In genomic region chr15:103034807-103035547, GRCm38 (mm10) we compare ENCODE assay signal across 9 mouse cellular contexts. TPM values are rescaled to one million over a fixed set of nuclear protein-coding genes. Genes with fewer than 3 reads are reported as not detected.
DNase-seq lines count a peak whose midpoint lies in the region; ATAC-seq and TF ChIP-seq lines count a peak whose summit lies in the region.
"Had no signal": no experiment of that assay in that cellular context is flagged by ENCODE, and none has a peak within 500 bp of the region (broad histone marks: within the 10 kb centered on the region; RNA-seq: fewer than 3 reads in every experiment).

No protein-coding gene starts in this region.

- no peak for DNase-seq in heart, embryonic 10.5 days (ENCODE audit: low spot score)
- no peak for DNase-seq in heart, adult 9 months (ENCODE audit: low spot score in 2 of 2)
- no peak for DNase-seq in ES-E14 (ENCODE audit: low read depth, low spot score)
- no peak for DNase-seq in forebrain, postnatal 0 days
- no peak for DNase-seq in right cerebral cortex, postnatal 25 days
- DNase-seq in layer of hippocampus, postnatal 36 days, result no peak
- no peak for DNase-seq in cerebellum, postnatal 14 days

- H3K4me1 ChIP-seq in heart, embryonic 10.5 days, result peaks cover 10% of the 10 kb centered on the region
- 0 out of 4 replicates have a peak, but pooled peaks cover 0 to 2% of the 10 kb centered on the region in 2 experiments for H3K4me1 ChIP-seq in ES-E14 (ENCODE audit: control insufficient read depth in 2 of 2, insufficient read depth in 2 of 2, low read length in 2 of 2, poor library complexity in 1 of 2)
- H3K4me1 ChIP-seq in forebrain, postnatal 0 days (ENCODE audit: insufficient read depth), result no peaks in the 10 kb centered on the region
- H3K4me1 ChIP-seq in liver, embryonic 15.5 days (replicated peaks), result no peaks in the 10 kb centered on the region

- peaks cover 99% of the 10 kb centered on the region for H3K27me3 ChIP-seq in heart, embryonic 10.5 days (ENCODE audit: insufficient read depth, poor library complexity, severe bottlenecking)
- H3K27me3 ChIP-seq in forebrain, postnatal 0 days (ENCODE audit: insufficient read depth, low read length), result peaks cover 98% of the 10 kb centered on the region
- peaks cover 99% of the 10 kb centered on the region for H3K27me3 ChIP-seq in liver, embryonic 15.5 days

- H3K4me2 ChIP-seq in forebrain, postnatal 0 days (ENCODE audit: low read depth), result no peak overlapping the region
- H3K4me2 ChIP-seq in liver, embryonic 15.5 days, result no peak overlapping the region; the same call in 1 of the 2 replicates

- under 1% methylated on average over 34 of the region's 34 CpGs for WGBS in heart, embryonic 10.5 days
- WGBS in forebrain, postnatal 0 days, result 1% methylated on average over 33 of the region's 34 CpGs
- under 1% methylated on average over 34 of the region's 34 CpGs for WGBS in liver, embryonic 15.5 days (ENCODE audit: insufficient replicate concordance)

- in situ Hi-C loops in ES-E14 (cut with MboI; ENCODE audit: low sequenced_read_pairs in 2 of 2, unreplicated experiment in 2 of 2), result no loop called here

- peak overlapping the region; percentile 77 for H3K27ac ChIP-seq in heart, embryonic 10.5 days
- no peak overlapping the region for H3K27ac ChIP-seq in ES-E14 (ENCODE audit: insufficient read depth, low read depth, low read length, poor library complexity, severe bottlenecking)
- no peak overlapping the region for H3K27ac ChIP-seq in forebrain, postnatal 0 days (ENCODE audit: low read depth, low read length)
- H3K27ac ChIP-seq in liver, embryonic 15.5 days (replicated peaks), result no peak overlapping the region
- H3K27ac ChIP-seq: macrophage had no signal

- H3K36me3 ChIP-seq in heart, embryonic 10.5 days, result no peaks in the 10 kb centered on the region
- H3K36me3 ChIP-seq in ES-E14 (ENCODE audit: control insufficient read depth, insufficient read depth, low read length, poor library complexity, severe bottlenecking), result no peaks in the 10 kb centered on the region
- no peaks in the 10 kb centered on the region for H3K36me3 ChIP-seq in forebrain, postnatal 0 days (ENCODE audit: insufficient read depth)
- H3K36me3 ChIP-seq in liver, embryonic 15.5 days (replicated peaks), result no peaks in the 10 kb centered on the region

- H3K9me3 ChIP-seq in heart, embryonic 10.5 days, result no peaks in the 10 kb centered on the region
- H3K9me3 ChIP-seq in ES-E14 (ENCODE audit: control insufficient read depth, insufficient read depth, low read depth, low read length), result no peaks in the 10 kb centered on the region
- no peaks in the 10 kb centered on the region for H3K9me3 ChIP-seq in forebrain, postnatal 0 days (ENCODE audit: low read length)
- no peaks in the 10 kb centered on the region for H3K9me3 ChIP-seq in liver, embryonic 15.5 days (replicated peaks)

- peak overlapping the region; percentile 9; the same call in 1 of the 2 replicates for H3K9ac ChIP-seq in ES-E14 (ENCODE audit: insufficient read depth, low read depth, low read length, poor library complexity, severe bottlenecking)
- no peak overlapping the region for H3K9ac ChIP-seq in forebrain, postnatal 0 days
- H3K9ac ChIP-seq in liver, embryonic 15.5 days, result no peak overlapping the region

- no peak for ATAC-seq in forebrain, postnatal 0 days
- ATAC-seq in liver, embryonic 15.5 days (ENCODE audit: insufficient read depth), result no peak

- TF ChIP-seq CTCF in forebrain, postnatal 0 days (IDR thresholded peaks at IDR 0.05; ENCODE audit: low read depth), result no peak

- peak overlapping the region; percentile 54 for H3K4me3 ChIP-seq in heart, embryonic 10.5 days
- peak overlapping the region; percentile 45 to 57 for H3K4me3 ChIP-seq in ES-E14 (ENCODE audit: insufficient read depth in 1 of 2, low read depth in 1 of 2, low read length in 2 of 2, poor library complexity in 1 of 2, severe bottlenecking in 1 of 2)
- H3K4me3 ChIP-seq in forebrain, postnatal 0 days (ENCODE audit: low read depth, low read length), result 0 out of 2 replicates have a peak overlapping the region, but pooled peaks have one; percentile 2
- H3K4me3 ChIP-seq in liver, embryonic 15.5 days (replicated peaks), result peak overlapping the region; percentile 21

TF ChIP-seq in ES-E14, 5 proteins besides CTCF, POLR2A, EP300 and RAD21:
- TF ChIP-seq ZC3H11A (IDR thresholded peaks at IDR 0.05; ENCODE audit: borderline replicate concordance, low read depth, low read length), result no peak
- no peak for TF ChIP-seq ZNF384 (IDR thresholded peaks at IDR 0.05; ENCODE audit: low read depth, low read length)
- no peak for TF ChIP-seq HCFC1 (IDR thresholded peaks at IDR 0.05; ENCODE audit: borderline replicate concordance, insufficient read depth, low read length)
- no peak for TF ChIP-seq MAFK (IDR thresholded peaks at IDR 0.05; ENCODE audit: insufficient read depth, low read depth, low read length)
- no peak for TF ChIP-seq CHD2 (IDR thresholded peaks at IDR 0.05; ENCODE audit: low read depth, low read length)

RNA-seq across cellular contexts. Expression of gene Hoxc4, which starts 16.2 kb away (rescaled TPM):
- 0.81 and 6.6 TPM in 2 replicates for polyA plus RNA-seq in heart, embryonic 10.5 days (2016; fragmentation: Nextera tagmentation; extraction: Ambion mirVana)
- total RNA-seq in ES-E14 (2012; rRNA removed), result 0.31 TPM in 1 of 2 replicates, not detected in the other
- not detected in 2 replicates for total RNA-seq in forebrain, postnatal 0 days (2014; rRNA removed)
- not detected in 2 replicates for polyA plus RNA-seq in forebrain, postnatal 0 days (2015; fragmentation: Nextera tagmentation; extraction: Ambion mirVana)
- polyA plus RNA-seq in liver, embryonic 15.5 days (2015; fragmentation: Nextera tagmentation; extraction: Ambion mirVana), result 0.15 and 0.26 TPM in 2 replicates
- not detected for total RNA-seq in layer of hippocampus, postnatal 36 days (2021)
- polyA plus RNA-seq: macrophage had no signal

RNA-seq across cellular contexts. Expression of gene Hoxc6, which starts 36.9 kb away (rescaled TPM):
- 0.23 and 1.8 TPM in 2 replicates for polyA plus RNA-seq in heart, embryonic 10.5 days (2016; fragmentation: Nextera tagmentation; extraction: Ambion mirVana)
- total RNA-seq in ES-E14 (2012; rRNA removed), result 0.32 and 0.58 TPM in 2 replicates
- total RNA-seq in forebrain, postnatal 0 days (2014; rRNA removed), result not detected in 2 replicates
- not detected in 2 replicates for polyA plus RNA-seq in forebrain, postnatal 0 days (2015; fragmentation: Nextera tagmentation; extraction: Ambion mirVana)
- polyA plus RNA-seq in liver, embryonic 15.5 days (2015; fragmentation: Nextera tagmentation; extraction: Ambion mirVana), result 0.09 TPM in 1 of 2 replicates, not detected in the other
- not detected for total RNA-seq in layer of hippocampus, postnatal 36 days (2021)
- polyA plus RNA-seq: macrophage had no signal

RNA-seq across cellular contexts. Expression of gene Hoxc8, which starts 44.6 kb away (rescaled TPM):
- 0.06 and 1.7 TPM in 2 replicates for polyA plus RNA-seq in heart, embryonic 10.5 days (2016; fragmentation: Nextera tagmentation; extraction: Ambion mirVana)
- 0.22 TPM in 1 of 2 replicates, not detected in the other for total RNA-seq in ES-E14 (2012; rRNA removed)
- total RNA-seq in forebrain, postnatal 0 days (2014; rRNA removed), result not detected in 2 replicates
- not detected in 2 replicates for polyA plus RNA-seq in forebrain, postnatal 0 days (2015; fragmentation: Nextera tagmentation; extraction: Ambion mirVana)
- polyA plus RNA-seq in liver, embryonic 15.5 days (2015; fragmentation: Nextera tagmentation; extraction: Ambion mirVana), result 0.03 TPM in 1 of 2 replicates, not detected in the other
- total RNA-seq in layer of hippocampus, postnatal 36 days (2021), result not detected
- polyA plus RNA-seq: macrophage had no signal

RNA-seq across cellular contexts. Expression of gene Hoxc9, which starts 58.7 kb away (rescaled TPM):
- polyA plus RNA-seq in heart, embryonic 10.5 days (2016; fragmentation: Nextera tagmentation; extraction: Ambion mirVana), result 0.49 TPM in 1 of 2 replicates, not detected in the other
- 0.54 TPM in 1 of 2 replicates, not detected in the other for total RNA-seq in ES-E14 (2012; rRNA removed)
- not detected in 2 replicates for total RNA-seq in forebrain, postnatal 0 days (2014; rRNA removed)
- not detected in 2 replicates for polyA plus RNA-seq in forebrain, postnatal 0 days (2015; fragmentation: Nextera tagmentation; extraction: Ambion mirVana)
- polyA plus RNA-seq in liver, embryonic 15.5 days (2015; fragmentation: Nextera tagmentation; extraction: Ambion mirVana), result not detected in 2 replicates
- not detected for total RNA-seq in layer of hippocampus, postnatal 36 days (2021)
- polyA plus RNA-seq: macrophage had no signal

Comparison
In these comparisons a context has a peak if more than half of its experiments do, and no peak if none do; other contexts are left out.
1. H3K4me3 ChIP-seq: peak in every context shown above with its lines; median percentile 54 in heart, embryonic 10.5 days; 51 in ES-E14; 21 in liver, embryonic 15.5 days; 2 in forebrain, postnatal 0 days.